Mouse (Mus musculus) thymus, adult 2 months (tissue): Measurements from ENCODE around the gene Mylk4. TPM values are rescaled to one million over a fixed set of nuclear protein-coding genes. Genes with fewer than 3 reads are reported as not detected.

Experiments used
- DNase-seq: peaks from one replicate; pipeline ENCODE4 v3.0.0; 2021
- H3K27ac ChIP-seq: fragments of 200-500 bp; 2 replicates; pipeline ENCODE4 v1.5.1; 2012; ENCODE audit warnings: low read length, control low read depth; ENCODE audit not compliant: control insufficient read depth, insufficient read depth
- H3K27me3 ChIP-seq: fragments of 200-500 bp; 2 replicates; pipeline ENCODE4 v1.6.1; 2012; ENCODE audit warnings: mild to moderate bottlenecking, low read length, moderate library complexity, mixed read lengths; ENCODE audit not compliant: control insufficient read depth, insufficient read depth
- H3K36me3 ChIP-seq: fragments of 200-500 bp; 2 replicates; pipeline ENCODE4 v1.6.1; 2012; ENCODE audit warnings: mild to moderate bottlenecking, low read length, moderate library complexity; ENCODE audit not compliant: control insufficient read depth, insufficient read depth
- H3K4me1 ChIP-seq: fragments of 200-500 bp; replicated peaks from 2 replicates; pipeline ENCODE4 v1.6.1; 2012; ENCODE audit warnings: low read length; ENCODE audit not compliant: control insufficient read depth, insufficient read depth
- H3K4me3 ChIP-seq: fragments of 200-500 bp; 2 replicates; pipeline ENCODE4 v1.5.1; 2012; ENCODE audit warnings: mild to moderate bottlenecking, low read length, control low read depth, moderate library complexity; ENCODE audit not compliant: control insufficient read depth, insufficient read depth
- CTCF ChIP-seq: fragments of 200-500 bp; IDR thresholded peaks from 2 replicates; pipeline ENCODE4 v1.5.1; 2012; ENCODE audit warnings: mild to moderate bottlenecking, control low read depth, low read length, moderate library complexity, borderline replicate concordance; ENCODE audit not compliant: control insufficient read depth, poor library complexity, insufficient read depth; ENCODE audit errors: extremely low read depth
- POLR2A ChIP-seq: fragments of 200-500 bp; IDR thresholded peaks from 2 replicates; pipeline ENCODE4 v1.6.1; 2012; ENCODE audit warnings: mild to moderate bottlenecking, low read length, control low read depth, moderate library complexity; ENCODE audit not compliant: control insufficient read depth, poor library complexity, insufficient read depth; ENCODE audit errors: extremely low read depth
- WGBS: fragments of 180-500 bp; shearing (Covaris S2); methylation state at CpG from one replicate; pipeline ENCODE4 v1.1.7; 2018; 5-methylcytosine and 5-hydroxymethylcytosine counted together
- polyA plus RNA-seq: library from polyadenylated mRNA; depleted of rRNA; stranded (reverse); fragments of >200 nt; gene quantifications from 2 replicates; pipeline ENCODE4 v1.2.3, GENCODE M21; 2012

Gene Mylk4
- polyA plus RNA-seq, 1 experiment = 2.2 TPM

- H3K27me3 ChIP-seq = no peaks in the 10 kb centered on the region
- DNase-seq = no peak
- no peak overlapping the region for H3K4me3 ChIP-seq
- 95% methylated on average over 9 of the region's 9 CpGs for WGBS
- TF ChIP-seq CTCF (no peak), POLR2A (no peak)
- H3K27ac ChIP-seq = no peak overlapping the region
- H3K36me3 ChIP-seq = no peaks in the 10 kb centered on the region
- H3K4me1 ChIP-seq = no peaks in the 10 kb centered on the region
These were observed 7.9 kb downstream of the Mylk4 start for GRCm38 (mm10) chr13:32775889-32776288.

GRCm38 (mm10) chr13:32769960-32770359 lies 13.8 kb downstream of the Mylk4 start:
- DNase-seq = no peak
- no peak overlapping the region for H3K4me3 ChIP-seq
- no peak for TF ChIP-seq POLR2A
- TF ChIP-seq CTCF = no peak
- no peaks in the 10 kb centered on the region for H3K36me3 ChIP-seq
- 67% methylated on average over 3 of the region's 3 CpGs for whole genome bisulfite sequencing
- no peak overlapping the region for H3K27ac ChIP-seq
- no peaks in the 10 kb centered on the region for H3K4me1 ChIP-seq
- H3K27me3 ChIP-seq = no peaks in the 10 kb centered on the region

GRCm38 (mm10) chr13:32768104-32768503 lies 15.7 kb downstream of the Mylk4 start:
- Histone ChIP-seq H3K36me3 (no peaks in the 10 kb centered on the region), H3K27me3 (no peaks in the 10 kb centered on the region), H3K27ac (no peak overlapping the region), H3K4me3 (no peak overlapping the region), H3K4me1 (0 out of 2 replicates have a peak, but pooled peaks cover 5% of the 10 kb centered on the region)
- WGBS = 26% methylated on average over 4 of the region's 4 CpGs
- peak; percentile 43 for DNase-seq
- no peak for TF ChIP-seq POLR2A
- TF ChIP-seq CTCF = no peak

- H3K27me3 ChIP-seq = no peaks in the 10 kb centered on the region
- H3K4me3 ChIP-seq = no peak overlapping the region
- 49% methylated on average over 7 of the region's 7 CpGs for WGBS
- TF ChIP-seq POLR2A (no peak), CTCF (no peak)
- no peaks in the 10 kb centered on the region for H3K36me3 ChIP-seq
- no peak for DNase-seq
- 0 out of 2 replicates have a peak, but pooled peaks cover 5% of the 10 kb centered on the region for H3K4me1 ChIP-seq
- H3K27ac ChIP-seq = no peak overlapping the region
These were observed 19.3 kb downstream of the Mylk4 start for GRCm38 (mm10) chr13:32764448-32764847.

DNA sequence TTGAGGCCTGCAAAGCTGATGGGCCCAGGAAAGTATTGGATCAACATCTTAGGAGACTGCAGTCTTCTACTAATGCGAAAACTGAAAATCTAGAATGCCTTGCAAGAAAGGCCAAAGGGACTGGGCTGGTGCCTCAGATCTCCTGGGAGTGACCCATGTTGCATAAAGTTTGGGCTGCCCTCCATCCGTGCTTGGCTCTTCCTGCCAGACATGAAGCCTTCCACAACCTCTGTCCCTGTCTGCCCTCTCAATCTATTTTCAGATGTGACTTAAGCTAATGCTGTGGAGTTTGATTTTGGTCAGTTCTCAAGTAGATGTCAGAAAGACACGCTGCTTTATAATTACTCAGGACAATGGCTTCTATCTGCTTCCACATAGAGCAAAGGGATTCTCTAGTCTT lies 20.6 kb downstream of the Mylk4 start:
- Histone ChIP-seq H3K27ac (no peak overlapping the region), H3K4me1 (0 out of 2 replicates have a peak, but pooled peaks cover 5% of the 10 kb centered on the region), H3K36me3 (no peaks in the 10 kb centered on the region), H3K4me3 (no peak overlapping the region), H3K27me3 (no peaks in the 10 kb centered on the region)
- TF ChIP-seq POLR2A = no peak
- TF ChIP-seq CTCF = no peak
- no peak for DNase-seq
- 90% methylated on average over 3 of the region's 3 CpGs for WGBS

GRCm38 (mm10) chr13:32760795-32761194 lies 23.0 kb downstream of the Mylk4 start:
- Histone ChIP-seq H3K27me3 (no peaks in the 10 kb centered on the region), H3K27ac (no peak overlapping the region)
- TF ChIP-seq CTCF = no peak

GRCm38 (mm10) chr13:32759036-32759435 lies 24.7 kb downstream of the Mylk4 start:
- no peaks in the 10 kb centered on the region for H3K27me3 ChIP-seq
- DNase-seq = no peak
- no peak overlapping the region for H3K4me3 ChIP-seq
- 86% methylated on average over 4 of the region's 4 CpGs for WGBS
- no peaks in the 10 kb centered on the region for H3K4me1 ChIP-seq
- H3K36me3 ChIP-seq = no peaks in the 10 kb centered on the region
- no peak for TF ChIP-seq POLR2A
- TF ChIP-seq CTCF = no peak
- H3K27ac ChIP-seq = no peak overlapping the region

More at GRCm38 (mm10) chr13:32760795-32761194, 23.0 kb downstream of the Mylk4 start:
- 0 out of 2 replicates have a peak, but pooled peaks cover 5% of the 10 kb centered on the region for H3K4me1 ChIP-seq
- H3K4me3 ChIP-seq = no peak overlapping the region
- 86% methylated on average over 2 of the region's 2 CpGs for WGBS
- DNase-seq = no peak
- H3K36me3 ChIP-seq = no peaks in the 10 kb centered on the region
